Mouse (Mus musculus): ENCODE data around the gene Fam83e. TPM values are rescaled to one million over a fixed set of nuclear protein-coding genes. Genes with fewer than 3 reads are reported as not detected.

The Fam83e gene
- polyA plus RNA-seq, 1 experiment from 2014 or later = 1.6 TPM

DNA sequence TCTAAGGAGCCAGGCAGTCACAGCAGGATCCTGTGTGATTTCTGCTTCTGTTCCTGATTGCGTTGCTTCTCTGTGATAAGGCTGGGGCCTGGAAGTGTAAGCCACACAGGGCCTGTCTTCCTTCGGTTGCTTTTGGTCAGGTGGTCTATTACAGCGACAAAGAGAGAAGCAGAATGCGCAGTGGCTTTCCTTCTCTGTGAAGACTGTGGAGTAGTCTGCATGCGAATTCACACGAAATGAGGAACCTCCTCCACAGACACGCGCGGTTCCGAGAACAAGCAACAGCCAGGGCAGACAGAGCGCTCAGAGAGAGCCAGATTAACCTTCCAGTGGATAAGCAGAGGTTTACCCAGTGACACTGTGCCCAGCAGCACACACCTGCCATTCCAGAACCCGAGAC is 20.3 kb downstream of the Fam83e start:
- peaks cover 14% of the 10 kb centered on the region for H3K27me3 ChIP-seq (ENCODE audit: insufficient read depth, poor library complexity, severe bottlenecking)
- H3K27ac ChIP-seq = no peak overlapping the region
- H3K36me3 ChIP-seq = no peaks in the 10 kb centered on the region
- H3K9me3 ChIP-seq = no peaks in the 10 kb centered on the region
- H3K4me1 ChIP-seq (replicated peaks) = peaks cover 13% of the 10 kb centered on the region; the same call in 1 of the 2 replicates
- 82% methylated on average over 12 of the region's 12 CpGs for WGBS
- no peak overlapping the region for H3K4me3 ChIP-seq
- no peak for DNase-seq (ENCODE audit: low spot score)

DNA sequence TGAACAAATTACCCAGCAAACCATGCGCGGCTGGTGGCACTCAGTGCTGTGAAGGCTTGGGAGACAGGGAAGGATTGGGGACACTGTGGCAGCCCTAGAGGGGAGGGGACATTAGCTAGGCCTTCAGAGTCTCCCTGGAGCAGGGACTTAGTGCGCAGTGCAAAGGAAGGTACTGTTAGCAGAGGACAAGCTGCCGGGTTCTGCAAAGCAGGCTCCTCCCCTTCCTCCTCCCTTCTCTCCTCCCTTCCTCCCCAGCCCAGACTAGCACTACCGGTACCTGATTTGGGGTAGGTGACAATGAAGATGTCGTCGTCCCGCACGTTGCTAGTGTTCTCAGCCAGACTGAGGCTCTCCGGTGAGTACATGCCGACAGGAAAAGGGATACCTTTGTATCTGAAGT is 20.8 kb downstream of the Fam83e start:
- 37% methylated on average over 11 of the region's 11 CpGs for WGBS
- Histone ChIP-seq H3K9me3 (0 out of 2 replicates have a peak, but pooled peaks cover 3% of the 10 kb centered on the region), H3K4me3 (peak overlapping the region; percentile 14), H3K36me3 (no peaks in the 10 kb centered on the region), H3K4me1 (replicated peaks) (peaks cover 13% of the 10 kb centered on the region; the same call in 1 of the 2 replicates), H3K27ac (no peak overlapping the region), H3K27me3 (ENCODE audit: insufficient read depth, poor library complexity, severe bottlenecking) (peaks cover 14% of the 10 kb centered on the region)
- DNase-seq (ENCODE audit: low spot score) = no peak

GRCm38 (mm10) chr7:45742338-45742737 is 21.3 kb downstream of the Fam83e start:
- no peaks in the 10 kb centered on the region for H3K36me3 ChIP-seq
- no peak for DNase-seq (ENCODE audit: low spot score)
- H3K4me1 ChIP-seq (replicated peaks) = peaks cover 13% of the 10 kb centered on the region; the same call in 1 of the 2 replicates
- WGBS = 37% methylated on average over 19 of the region's 19 CpGs
- H3K27ac ChIP-seq = no peak overlapping the region
- H3K4me3 ChIP-seq = peak overlapping the region; percentile 14; the same call in 1 of the 2 replicates
- peaks cover 14% of the 10 kb centered on the region for H3K27me3 ChIP-seq (ENCODE audit: insufficient read depth, poor library complexity, severe bottlenecking)
- H3K9me3 ChIP-seq = 0 out of 2 replicates have a peak, but pooled peaks cover 6% of the 10 kb centered on the region

GRCm38 (mm10) chr7:45744387-45744786 is 23.4 kb downstream of the Fam83e start:
- Histone ChIP-seq H3K27me3 (ENCODE audit: insufficient read depth, poor library complexity, severe bottlenecking) (peaks cover 14% of the 10 kb centered on the region), H3K4me1 (replicated peaks) (peaks cover 18% of the 10 kb centered on the region), H3K36me3 (no peaks in the 10 kb centered on the region), H3K4me3 (no peak overlapping the region), H3K9me3 (0 out of 2 replicates have a peak, but pooled peaks cover 6% of the 10 kb centered on the region), H3K27ac (no peak overlapping the region)
- 48% methylated on average over 2 of the region's 2 CpGs for WGBS
- peak; percentile 62 for DNase-seq (ENCODE audit: low spot score)

- 65% methylated on average over 6 of the region's 6 CpGs for WGBS
- H3K36me3 ChIP-seq = no peaks in the 10 kb centered on the region
- peaks cover 18% of the 10 kb centered on the region for H3K4me1 ChIP-seq (replicated peaks)
- 0 out of 2 replicates have a peak, but pooled peaks cover 6% of the 10 kb centered on the region for H3K9me3 ChIP-seq
- peaks cover 8% of the 10 kb centered on the region for H3K27me3 ChIP-seq (ENCODE audit: insufficient read depth, poor library complexity, severe bottlenecking)
- no peak overlapping the region for H3K4me3 ChIP-seq
- DNase-seq (ENCODE audit: low spot score) = no peak
- no peak overlapping the region for H3K27ac ChIP-seq
Measured at GRCm38 (mm10) chr7:45746518-45746917, 25.5 kb downstream of the Fam83e start.

- WGBS = 89% methylated on average over 5 of the region's 5 CpGs
- Histone ChIP-seq H3K4me1 (replicated peaks) (peaks cover 8% of the 10 kb centered on the region), H3K27me3 (ENCODE audit: insufficient read depth, poor library complexity, severe bottlenecking) (no peaks in the 10 kb centered on the region), H3K27ac (no peak overlapping the region), H3K9me3 (0 out of 2 replicates have a peak, but pooled peaks cover 6% of the 10 kb centered on the region), H3K36me3 (no peaks in the 10 kb centered on the region), H3K4me3 (no peak overlapping the region)
- no peak for DNase-seq (ENCODE audit: low spot score)
Measured at GRCm38 (mm10) chr7:45747450-45747849, 26.4 kb downstream of the Fam83e start.

GRCm38 (mm10) chr7:45748110-45748509 is 27.1 kb downstream of the Fam83e start:
- Histone ChIP-seq H3K9me3 (0 out of 2 replicates have a peak, but pooled peaks cover 6% of the 10 kb centered on the region), H3K4me3 (no peak overlapping the region), H3K27ac (no peak overlapping the region), H3K36me3 (no peaks in the 10 kb centered on the region), H3K27me3 (ENCODE audit: insufficient read depth, poor library complexity, severe bottlenecking) (no peaks in the 10 kb centered on the region), H3K4me1 (replicated peaks) (peaks cover 8% of the 10 kb centered on the region)
- 83% methylated on average over 7 of the region's 7 CpGs for WGBS
- DNase-seq (ENCODE audit: low spot score) = no peak

GRCm38 (mm10) chr7:45749401-45749800 is 28.4 kb downstream of the Fam83e start:
- Histone ChIP-seq H3K9me3 (0 out of 2 replicates have a peak, but pooled peaks cover 6% of the 10 kb centered on the region), H3K4me1 (replicated peaks) (peaks cover 8% of the 10 kb centered on the region), H3K4me3 (no peak overlapping the region), H3K27ac (0 out of 2 replicates have a peak overlapping the region, but pooled peaks have one; percentile 1), H3K27me3 (ENCODE audit: insufficient read depth, poor library complexity, severe bottlenecking) (no peaks in the 10 kb centered on the region), H3K36me3 (no peaks in the 10 kb centered on the region)
- no peak for DNase-seq (ENCODE audit: low spot score)
- 54% methylated on average over 10 of the region's 10 CpGs for WGBS

DNA sequence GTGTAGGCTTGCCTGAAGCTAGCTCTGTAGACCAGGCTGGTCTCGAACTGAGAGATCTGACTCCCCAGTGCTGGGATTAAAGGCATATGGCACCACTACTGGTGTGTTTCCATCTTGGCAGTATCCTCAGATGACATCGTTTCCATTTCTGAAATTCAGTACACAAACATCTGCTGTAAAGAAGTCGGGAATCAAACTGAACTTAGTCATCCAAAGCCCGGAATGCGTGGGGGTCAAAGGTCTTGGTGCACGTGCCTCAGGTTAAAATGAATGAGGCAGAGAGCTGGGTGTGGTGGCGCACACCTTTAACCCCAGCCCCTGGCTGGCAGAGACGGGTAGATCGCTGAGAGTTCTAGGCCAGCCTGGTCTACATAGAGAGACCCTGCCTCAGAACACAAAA is 29.1 kb downstream of the Fam83e start:
- Histone ChIP-seq H3K27ac (no peak overlapping the region), H3K36me3 (no peaks in the 10 kb centered on the region), H3K27me3 (ENCODE audit: insufficient read depth, poor library complexity, severe bottlenecking) (no peaks in the 10 kb centered on the region), H3K4me3 (no peak overlapping the region), H3K9me3 (0 out of 2 replicates have a peak, but pooled peaks cover 6% of the 10 kb centered on the region), H3K4me1 (replicated peaks) (peaks cover 8% of the 10 kb centered on the region)
- no peak for DNase-seq (ENCODE audit: low spot score)
- WGBS = 78% methylated on average over 9 of the region's 9 CpGs

GRCm38 (mm10) chr7:45755703-45756102 is 34.7 kb downstream of the Fam83e start:
- Histone ChIP-seq H3K4me3 (no peak overlapping the region), H3K9me3 (no peaks in the 10 kb centered on the region), H3K27ac (no peak overlapping the region), H3K4me1 (replicated peaks) (peaks cover 13% of the 10 kb centered on the region), H3K27me3 (ENCODE audit: insufficient read depth, poor library complexity, severe bottlenecking) (peaks cover 32% of the 10 kb centered on the region), H3K36me3 (no peaks in the 10 kb centered on the region)
- DNase-seq (ENCODE audit: low spot score) = no peak
- 62% methylated on average over 6 of the region's 6 CpGs for WGBS

DNA sequence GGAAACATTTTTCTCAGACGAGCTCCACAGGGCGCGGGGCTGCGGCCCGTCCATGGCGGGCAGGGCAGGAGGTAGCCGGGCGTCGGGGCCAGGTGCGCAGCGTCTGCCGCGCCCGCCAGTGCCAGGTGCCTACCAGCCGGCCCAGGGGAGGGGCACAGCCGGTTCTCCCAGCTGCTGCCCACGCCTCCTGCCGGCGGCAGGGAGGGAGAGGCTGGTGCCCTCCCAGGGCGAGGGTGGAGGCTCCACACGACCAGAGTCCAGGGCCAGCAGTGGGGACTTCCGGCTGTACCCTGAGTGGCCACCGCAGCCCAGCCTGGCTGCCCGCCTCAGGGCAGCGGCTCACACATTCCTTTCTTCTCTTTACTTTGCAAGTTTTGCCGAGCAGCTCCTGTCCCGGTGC is 38.4 kb downstream of the Fam83e start:
- Histone ChIP-seq H3K27me3 (ENCODE audit: insufficient read depth, poor library complexity, severe bottlenecking) (peaks cover 34% of the 10 kb centered on the region), H3K27ac (peak overlapping the region; percentile 66), H3K4me3 (peak overlapping the region; percentile 43), H3K36me3 (no peaks in the 10 kb centered on the region), H3K4me1 (replicated peaks) (peaks cover 13% of the 10 kb centered on the region), H3K9me3 (no peaks in the 10 kb centered on the region)
- 5% methylated on average over 27 of the region's 27 CpGs for WGBS
- peak; percentile 21 for DNase-seq (ENCODE audit: low spot score)

GRCm38 (mm10) chr7:45760151-45760550 is 39.1 kb downstream of the Fam83e start:
- H3K36me3 ChIP-seq = no peaks in the 10 kb centered on the region
- peaks cover 34% of the 10 kb centered on the region for H3K27me3 ChIP-seq (ENCODE audit: insufficient read depth, poor library complexity, severe bottlenecking)
- H3K4me3 ChIP-seq = no peak overlapping the region
- no peak for DNase-seq (ENCODE audit: low spot score)
- H3K9me3 ChIP-seq = no peaks in the 10 kb centered on the region
- H3K4me1 ChIP-seq (replicated peaks) = peaks cover 13% of the 10 kb centered on the region
- H3K27ac ChIP-seq = no peak overlapping the region
- WGBS = 60% methylated on average over 5 of the region's 5 CpGs

DNA sequence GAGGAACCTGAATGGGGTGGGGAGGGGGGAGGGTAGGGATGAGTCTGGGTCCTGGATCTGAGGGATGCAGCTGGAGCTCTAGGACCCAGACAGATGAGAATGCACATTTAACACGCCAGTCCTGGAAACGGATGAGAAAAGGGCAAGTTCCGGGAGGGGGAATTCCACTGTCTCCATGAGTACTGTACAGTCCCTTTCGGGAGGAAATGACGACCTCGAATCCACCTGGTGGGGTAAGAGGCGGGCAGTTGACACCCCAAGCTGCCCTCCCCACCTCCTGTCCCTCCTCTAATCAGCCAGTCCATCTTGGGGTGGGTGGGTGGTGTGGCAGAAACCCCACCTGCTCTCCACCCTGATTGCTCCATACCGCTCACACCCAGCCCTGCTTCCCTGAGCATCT is 45.0 kb downstream of the Fam83e start:
- no peaks in the 10 kb centered on the region for H3K36me3 ChIP-seq
- no peaks in the 10 kb centered on the region for H3K9me3 ChIP-seq
- DNase-seq (ENCODE audit: low spot score) = no peak
- H3K4me3 ChIP-seq = no peak overlapping the region
- H3K4me1 ChIP-seq (replicated peaks) = 0 out of 2 replicates have a peak, but pooled peaks cover 10% of the 10 kb centered on the region
- WGBS = 66% methylated on average over 8 of the region's 8 CpGs
- no peaks in the 10 kb centered on the region for H3K27me3 ChIP-seq (ENCODE audit: insufficient read depth, poor library complexity, severe bottlenecking)
- no peak overlapping the region for H3K27ac ChIP-seq

DNA sequence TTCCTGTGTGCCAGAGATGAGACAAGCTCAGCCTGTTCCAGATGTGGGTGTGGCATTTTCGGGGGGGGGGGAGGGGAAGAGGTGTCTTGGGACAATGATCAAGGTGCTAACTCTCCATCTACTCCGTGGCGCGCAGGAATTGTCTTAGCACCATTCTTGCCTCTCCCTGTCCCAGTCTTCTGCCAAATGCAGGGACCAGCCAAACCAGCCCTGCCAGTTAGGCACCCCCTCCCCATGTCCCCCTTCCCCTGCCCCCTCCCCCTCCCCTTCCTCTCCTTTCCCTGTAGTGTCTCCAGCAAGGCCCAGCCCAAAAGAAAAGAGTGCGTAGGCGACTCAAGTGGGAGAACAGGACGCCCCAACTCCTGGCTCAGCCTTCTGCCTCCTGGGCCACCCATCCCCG is 45.8 kb downstream of the Fam83e start:
- Histone ChIP-seq H3K27ac (no peak overlapping the region), H3K9me3 (no peaks in the 10 kb centered on the region), H3K27me3 (ENCODE audit: insufficient read depth, poor library complexity, severe bottlenecking) (no peaks in the 10 kb centered on the region), H3K36me3 (no peaks in the 10 kb centered on the region), H3K4me3 (no peak overlapping the region), H3K4me1 (replicated peaks) (0 out of 2 replicates have a peak, but pooled peaks cover 10% of the 10 kb centered on the region)
- WGBS = 50% methylated on average over 8 of the region's 8 CpGs
- DNase-seq (ENCODE audit: low spot score) = no peak

Data from hindbrain, embryonic 10.5 days (tissue).